Mouse (Mus musculus): Measurements from ENCODE around the gene Olfr1357.

DNA sequence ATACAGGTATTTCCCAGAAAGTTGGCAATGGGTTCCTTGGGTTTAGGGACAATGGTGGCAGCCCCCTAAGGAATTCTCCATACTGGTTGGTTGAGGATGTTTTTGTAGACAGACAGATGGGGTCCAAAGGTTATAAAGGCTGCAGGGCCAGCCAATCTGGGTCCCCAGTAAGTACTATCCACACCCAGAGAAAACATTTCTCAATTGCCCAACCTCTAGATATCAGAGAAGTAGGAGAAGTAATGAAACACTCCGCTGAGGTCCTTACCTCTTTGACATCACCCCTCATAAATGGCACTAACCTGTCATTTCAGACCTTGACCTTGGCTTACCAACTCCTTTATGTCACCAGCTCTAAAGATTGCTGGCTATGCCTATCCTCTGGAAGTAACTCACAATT lies 46.7 kb upstream of the Olfr1357 start:
- TF ChIP-seq POLR2A (IDR thresholded peaks at IDR 0.05; ENCODE audit: borderline replicate concordance, extremely low read depth, insufficient read depth, insufficient read length, poor library complexity, severe bottlenecking) (no peak), CTCF (IDR thresholded peaks at IDR 0.05; ENCODE audit: borderline replicate concordance, extremely low read depth, insufficient read depth, insufficient read length) (no peak)
